Mouse (Mus musculus) heart, postnatal 0 days (tissue): ENCODE data around the gene Nacad. TPM values are rescaled to one million over a fixed set of nuclear protein-coding genes. Genes with fewer than 3 reads are reported as not detected.

Experiments used
- ATAC-seq: fragments of 200-750 bp; cut with Nextera tagmentation; 2 replicates; pipeline ENCODE4 v1.8.0; 2017; ENCODE audit warnings: low read depth, moderate number of reproducible peaks, moderate library complexity; ENCODE audit not compliant: insufficient read depth
- DNase-seq: peaks from one replicate; pipeline ENCODE4 v3.0.0-alpha.2; 2016; ENCODE audit warnings: low spot score
- H3K27ac ChIP-seq: fragments of 300-500 bp; sonication (generic); 2 replicates; pipeline ENCODE4 v1.5.1; 2014; ENCODE audit warnings: low read depth, mild to moderate bottlenecking
- H3K27me3 ChIP-seq: fragments of 300-500 bp; sonication (generic); 2 replicates; pipeline ENCODE4 v1.6.1; 2014; ENCODE audit warnings: low read length, mixed read lengths; ENCODE audit not compliant: control insufficient read depth, insufficient read depth
- H3K36me3 ChIP-seq: fragments of 300-500 bp; sonication (generic); replicated peaks from 2 replicates; pipeline ENCODE4 v1.6.1; 2014; ENCODE audit warnings: low read length, mixed read lengths; ENCODE audit not compliant: control insufficient read depth, insufficient read depth
- H3K4me1 ChIP-seq: fragments of 300-500 bp; sonication (generic); 2 replicates; pipeline ENCODE4 v1.6.1; 2014; ENCODE audit warnings: antibody characterized with exemption; ENCODE audit not compliant: control insufficient read depth, insufficient read depth
- H3K4me2 ChIP-seq: fragments of 300-500 bp; sonication (generic); 2 replicates; pipeline ENCODE4 v1.6.1; 2014; ENCODE audit warnings: low read depth, mild to moderate bottlenecking, low read length, moderate library complexity
- H3K4me3 ChIP-seq: fragments of 300-500 bp; sonication (generic); 2 replicates; pipeline ENCODE4 v1.5.1; 2014; ENCODE audit warnings: low read depth, low read length
- H3K9ac ChIP-seq: fragments of 300-500 bp; sonication (generic); replicated peaks from 2 replicates; pipeline ENCODE4 v1.6.1; 2014; ENCODE audit warnings: low read depth, low read length, mixed read lengths
- H3K9me3 ChIP-seq: fragments of 300-500 bp; sonication (generic); replicated peaks from 2 replicates; pipeline ENCODE4 v1.6.1; 2016; ENCODE audit warnings: low read length; ENCODE audit not compliant: control insufficient read depth
- CTCF ChIP-seq: IDR thresholded peaks from 2 replicates; pipeline ENCODE4 v1.5.1; 2016; ENCODE audit warnings: antibody characterized with exemption, control low read depth, low read depth
- EP300 ChIP-seq: IDR thresholded peaks from 2 replicates; pipeline ENCODE4 v1.6.1; 2016; ENCODE audit warnings: antibody characterized with exemption, low read depth
- WGBS: fragments of 180-500 bp; shearing (Covaris S2); extraction: QIAGEN DNeasy Blood & Tissue Kit; methylation state at CpG from one replicate; pipeline ENCODE4 v1.1.7; 2014; 5-methylcytosine and 5-hydroxymethylcytosine counted together
- polyA plus RNA-seq: library from polyadenylated mRNA; unstranded; fragments of >200 nt; fragmentation: Nextera tagmentation; extraction: Ambion mirVana; gene quantifications from 2 replicates; pipeline ENCODE4 v1.2.1, GENCODE M21; 2015
- total RNA-seq: library from RNA; depleted of rRNA; stranded (reverse); fragments of >200 nt; gene quantifications from 2 replicates; pipeline ENCODE4 v1.2.3, GENCODE M21; 2014; ENCODE audit warnings: low replicate concordance; rRNA removed

Nacad gene
- total and polyA plus RNA-seq, 2 experiments from 2014 or later, result 0.95 to 1.2 TPM

- TF ChIP-seq CTCF, result no peak
- no peak for TF ChIP-seq EP300
- no peak overlapping the region for H3K4me3 ChIP-seq
- H3K9me3 ChIP-seq, result no peaks in the 10 kb centered on the region
- no peak for ATAC-seq
- H3K27me3 ChIP-seq, result no peaks in the 10 kb centered on the region
- H3K4me2 ChIP-seq, result no peak overlapping the region
- peaks cover 4% of the 10 kb centered on the region; the same call in 1 of the 2 replicates for H3K36me3 ChIP-seq
- DNase-seq, result no peak
- WGBS, result 86% methylated on average over 3 of the region's 3 CpGs
- no peak overlapping the region for H3K9ac ChIP-seq
- H3K4me1 ChIP-seq, result peaks cover 6% of the 10 kb centered on the region; the same call in 1 of the 2 replicates
- H3K27ac ChIP-seq, result no peak overlapping the region
Measured at GRCm38 (mm10) chr11:6550201-6550600, 55.7 kb downstream of the Nacad start.

- whole genome bisulfite sequencing, result 84% methylated on average over 2 of the region's 2 CpGs
- no peak for DNase-seq
- Histone ChIP-seq H3K4me2 (no peak overlapping the region), H3K27ac (no peak overlapping the region), H3K27me3 (no peaks in the 10 kb centered on the region), H3K4me3 (no peak overlapping the region), H3K9me3 (no peaks in the 10 kb centered on the region), H3K36me3 (peaks cover 4% of the 10 kb centered on the region; the same call in 1 of the 2 replicates), H3K4me1 (peaks cover 6% of the 10 kb centered on the region; the same call in 1 of the 2 replicates), H3K9ac (no peak overlapping the region)
- TF ChIP-seq EP300 (no peak), CTCF (no peak)
- ATAC-seq, result no peak
Measured at GRCm38 (mm10) chr11:6549770-6550169, 56.1 kb downstream of the Nacad start.

Other genes with a start within 250 kb of the Nacad start
- gene Zmiz2, start 217.0 kb downstream of the Nacad start, total RNA-seq, result 42.3 and 45.4 TPM in 2 replicates
- 6.9 and 7.0 TPM in 2 replicates for gene Zmiz2, start 217.0 kb downstream of the Nacad start, polyA plus RNA-seq
- gene Ppia, start 190.6 kb downstream of the Nacad start, total RNA-seq, result 2,268 and 2,353 TPM in 2 replicates
- 3,654 and 3,756 TPM in 2 replicates for gene Ppia, start 190.6 kb downstream of the Nacad start, polyA plus RNA-seq
- 106 and 157 TPM in 2 replicates for gene H2afv, start 161.6 kb downstream of the Nacad start, total RNA-seq
- gene H2afv, start 161.6 kb downstream of the Nacad start, polyA plus RNA-seq, result 213 and 232 TPM in 2 replicates
- gene Purb, start 130.1 kb downstream of the Nacad start, total RNA-seq, result 40.4 and 48.4 TPM in 2 replicates
- 18.4 and 22.0 TPM in 2 replicates for gene Purb, start 130.1 kb downstream of the Nacad start, polyA plus RNA-seq
- 0.65 and 1.6 TPM in 2 replicates for gene Myo1g, start 85.1 kb downstream of the Nacad start, total RNA-seq
- 0.49 and 0.56 TPM in 2 replicates for gene Myo1g, start 85.1 kb downstream of the Nacad start, polyA plus RNA-seq
- gene Ccm2, start 59.2 kb downstream of the Nacad start, total RNA-seq, result 54.4 and 56.9 TPM in 2 replicates
- gene Ccm2, start 59.2 kb downstream of the Nacad start, polyA plus RNA-seq, result 38.4 and 41.9 TPM in 2 replicates
- gene Tbrg4, start 20.0 kb upstream of the Nacad start, total RNA-seq, result 62.5 and 82.9 TPM in 2 replicates
- gene Tbrg4, start 20.0 kb upstream of the Nacad start, polyA plus RNA-seq, result 52.5 and 65.8 TPM in 2 replicates
- not detected in 2 replicates for gene Wap, start 32.6 kb upstream of the Nacad start, total RNA-seq
- gene Wap, start 32.6 kb upstream of the Nacad start, polyA plus RNA-seq, result not detected in 2 replicates
- gene Ramp3, start 52.5 kb upstream of the Nacad start, total RNA-seq, result 4.6 and 16.9 TPM in 2 replicates
- 5.0 TPM in 2 replicates for gene Ramp3, start 52.5 kb upstream of the Nacad start, polyA plus RNA-seq
- gene Gm11983, start 231.6 kb upstream of the Nacad start, total RNA-seq, result not detected in 2 replicates
- not detected in 2 replicates for gene Gm11983, start 231.6 kb upstream of the Nacad start, polyA plus RNA-seq